Mouse (Mus musculus) spleen, adult 18-20 months (tissue): Measurements from ENCODE around the gene Itga8.

ENCODE experiments used
- DNase-seq, 2 experiments: peaks; one replicate each; pipeline ENCODE4 v3.0.0; 2022; ENCODE audit warnings: mixed read lengths in 2 of 2

Gene Itga8

DNA sequence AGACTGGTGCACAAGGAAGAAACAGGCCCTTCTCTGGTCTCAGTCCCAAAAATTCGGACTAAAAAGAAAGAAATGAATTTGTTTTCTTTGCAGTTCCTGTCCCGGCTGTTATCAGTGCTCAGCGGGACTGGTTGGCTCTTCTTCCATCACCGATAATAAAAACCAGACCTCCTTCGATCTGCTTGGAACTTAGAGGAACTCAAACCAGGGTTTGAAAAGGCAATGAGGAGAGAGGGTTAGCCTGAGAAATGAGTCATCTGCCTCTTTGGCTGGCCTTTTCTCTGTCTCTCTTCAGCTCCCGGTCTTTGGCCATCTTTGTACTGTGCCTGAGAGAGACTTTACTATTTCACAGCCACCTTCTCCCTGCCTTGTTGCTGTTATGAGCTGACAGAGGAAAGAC, 112.7 kb downstream of the Itga8 start:
- no peak for DNase-seq

DNA sequence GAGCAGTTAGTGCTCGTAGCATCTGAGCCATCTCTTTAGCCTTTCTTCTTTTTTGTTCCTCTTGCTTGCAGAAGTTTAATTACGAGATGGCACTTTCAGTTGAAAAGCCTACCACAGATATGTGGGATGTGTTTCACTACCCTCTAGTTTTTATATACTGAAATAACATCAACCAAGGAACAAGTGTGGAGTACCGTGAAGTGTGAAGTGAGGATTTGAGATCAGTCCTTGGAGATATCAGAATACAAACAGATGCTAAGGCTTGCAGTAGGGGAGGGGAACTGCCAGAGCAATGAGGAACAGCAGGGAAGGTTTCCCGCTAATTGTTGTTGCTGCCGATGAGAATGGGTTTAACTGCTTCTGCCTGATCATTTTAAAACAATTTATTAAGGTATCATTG, 114.1 kb downstream of the Itga8 start:
- DNase-seq, result no peak

DNA sequence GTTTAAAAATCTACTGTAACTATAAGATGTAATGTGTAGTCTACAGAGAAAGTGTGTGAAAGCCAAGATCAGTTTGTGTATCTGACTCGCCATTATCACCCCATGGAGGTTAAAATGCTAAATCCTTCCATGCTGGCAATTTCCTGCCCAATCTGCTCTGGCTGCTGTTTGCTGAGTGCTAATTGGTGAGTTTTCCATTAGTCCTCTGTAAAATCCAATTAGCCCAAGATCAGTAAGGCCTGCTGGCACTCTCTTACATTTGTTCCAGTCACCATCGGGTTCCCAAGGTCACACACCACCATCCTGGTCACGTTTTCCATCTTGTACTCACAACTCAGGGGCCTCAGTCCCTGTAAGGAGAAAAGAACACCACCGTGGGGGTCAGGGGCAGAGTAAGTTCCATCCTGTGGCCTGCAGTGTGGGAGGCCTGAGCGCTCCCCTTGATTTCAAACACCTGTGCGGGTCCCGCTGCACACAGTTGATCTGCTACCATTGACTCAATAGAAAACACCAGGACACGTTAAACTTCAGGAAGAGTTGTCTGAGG, 119.2 kb downstream of the Itga8 start:
- DNase-seq, result no peak

DNA sequence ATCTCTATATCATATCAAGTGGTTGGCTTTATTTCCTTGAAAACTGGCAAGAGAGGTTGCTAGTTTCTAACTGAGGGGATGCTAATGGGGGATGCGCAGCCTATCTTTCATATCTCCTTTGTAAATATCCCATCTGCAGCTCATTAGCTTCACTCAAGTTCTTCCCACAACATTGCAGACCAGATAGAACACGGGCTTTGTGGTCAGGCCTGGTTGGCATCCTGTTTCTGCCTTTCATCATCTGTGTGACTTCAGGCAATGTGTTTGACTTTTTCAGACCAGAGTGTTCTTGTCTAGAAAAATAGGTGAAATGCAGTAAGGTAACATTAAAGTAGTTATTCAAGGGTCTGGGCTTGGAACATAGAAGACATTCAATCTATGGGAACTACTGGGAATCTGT, 121.1 kb downstream of the Itga8 start:
- no peak for DNase-seq

DNA sequence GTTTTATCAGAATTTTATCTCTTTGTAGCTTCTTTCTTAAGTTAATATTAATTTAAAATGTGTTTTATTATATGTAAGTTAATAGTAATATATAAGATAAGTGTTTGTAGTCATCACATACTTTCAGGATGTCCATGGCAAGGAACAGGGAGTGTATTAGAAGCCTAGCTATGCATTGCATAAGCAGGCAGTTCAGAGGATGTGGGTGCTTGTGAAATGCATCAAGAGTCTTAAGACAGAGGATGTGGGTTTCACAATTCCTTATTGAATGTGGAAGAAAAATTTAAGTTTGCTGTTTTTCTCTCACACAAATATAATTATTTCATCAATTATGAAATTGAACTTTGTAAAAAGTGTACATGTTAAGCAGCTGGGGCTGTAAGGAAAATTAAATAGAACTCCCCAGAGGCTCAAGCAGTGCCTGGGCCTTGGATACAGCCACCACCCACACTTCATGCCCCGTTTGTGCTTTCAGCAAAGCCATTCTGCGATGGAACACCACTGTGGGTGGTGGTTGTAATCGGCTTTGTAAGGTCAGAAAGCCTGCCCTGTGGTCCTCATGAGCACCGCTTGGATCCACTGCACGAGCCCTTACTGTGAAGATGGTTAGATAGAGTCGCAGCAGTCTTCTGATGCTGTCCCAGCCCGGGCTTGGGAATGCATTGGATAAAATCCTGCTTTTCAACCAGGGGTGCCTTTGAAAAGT, 126.8 kb downstream of the Itga8 start:
- no peak for DNase-seq

DNA sequence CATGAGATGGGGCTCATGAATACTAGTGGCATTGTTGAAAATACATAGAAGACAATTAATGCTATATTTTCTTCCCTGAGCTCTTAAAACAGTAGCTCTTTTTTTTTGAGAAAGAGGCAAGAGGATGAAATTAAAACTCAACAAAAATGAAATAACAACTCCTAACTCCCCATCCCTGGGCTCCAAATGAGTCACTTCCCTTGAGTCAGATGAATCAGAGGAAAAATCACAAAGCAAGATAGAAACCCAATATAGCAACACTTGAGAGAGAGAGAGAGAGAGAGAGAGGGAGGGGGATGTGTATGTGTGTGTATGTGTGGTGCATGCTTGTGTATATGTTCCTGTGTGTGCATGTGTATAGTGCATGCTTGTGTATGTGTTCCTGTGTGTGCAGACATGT, 131.5 kb downstream of the Itga8 start:
- no peak for DNase-seq

DNA sequence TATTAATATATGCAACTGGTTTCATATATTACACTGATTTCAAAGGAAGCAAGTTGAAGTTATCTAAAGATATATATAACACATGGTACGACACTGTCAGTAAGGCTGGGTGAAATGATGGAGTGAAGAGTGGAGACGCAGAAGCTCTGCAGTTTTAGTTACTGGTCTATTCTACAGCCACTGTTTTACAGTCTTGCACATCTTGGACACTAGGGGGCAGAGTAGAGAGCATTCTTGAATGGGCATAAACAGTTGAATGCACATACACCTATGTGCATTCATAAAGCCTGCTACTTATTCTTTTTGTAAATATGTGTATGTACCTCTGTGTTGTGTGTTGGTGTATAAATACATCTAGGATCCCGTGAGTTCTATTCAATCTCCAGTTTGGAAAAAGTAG, 141.2 kb downstream of the Itga8 start:
- peak in 1 of 2 experiments; percentile 15 for DNase-seq

DNA sequence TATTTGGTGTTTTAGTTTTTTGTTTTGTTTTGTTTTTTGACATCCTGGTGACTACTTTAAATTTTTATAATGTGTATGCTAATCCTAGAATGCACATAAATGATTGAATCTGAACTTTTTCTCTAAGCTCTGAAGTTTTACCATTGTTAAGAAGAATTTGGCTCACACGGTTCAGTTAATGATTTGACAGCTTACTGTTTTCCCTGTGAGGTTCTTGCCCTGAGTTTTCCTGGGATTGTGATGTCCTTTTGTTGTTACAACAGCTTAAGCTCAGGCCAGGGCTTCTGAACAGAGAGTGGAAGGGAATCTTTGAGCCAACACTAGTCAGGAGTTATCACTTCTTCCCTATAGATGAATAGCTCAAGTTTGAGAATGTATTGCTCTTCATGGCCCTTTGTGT, 144.7 kb downstream of the Itga8 start:
- no peak for DNase-seq

DNA sequence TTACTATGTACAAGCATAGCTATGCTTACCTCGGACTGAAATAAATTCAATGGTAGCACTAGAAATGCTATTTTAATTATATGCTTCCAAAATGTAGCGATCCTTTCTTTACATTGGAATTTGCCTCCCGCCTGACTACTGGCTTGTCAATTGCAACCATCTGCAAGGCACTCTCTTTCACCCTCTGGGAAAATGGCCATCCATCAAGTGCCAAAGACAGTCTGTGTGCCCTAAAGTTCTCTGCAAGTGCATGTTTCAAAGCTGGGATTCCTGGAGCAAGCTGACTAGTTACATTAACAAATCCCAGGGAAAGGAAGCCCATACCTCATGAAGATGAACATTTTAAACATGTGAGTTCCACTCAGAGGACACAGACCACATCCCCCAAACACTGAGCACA, 145.3 kb downstream of the Itga8 start:
- DNase-seq, result no peak

DNA sequence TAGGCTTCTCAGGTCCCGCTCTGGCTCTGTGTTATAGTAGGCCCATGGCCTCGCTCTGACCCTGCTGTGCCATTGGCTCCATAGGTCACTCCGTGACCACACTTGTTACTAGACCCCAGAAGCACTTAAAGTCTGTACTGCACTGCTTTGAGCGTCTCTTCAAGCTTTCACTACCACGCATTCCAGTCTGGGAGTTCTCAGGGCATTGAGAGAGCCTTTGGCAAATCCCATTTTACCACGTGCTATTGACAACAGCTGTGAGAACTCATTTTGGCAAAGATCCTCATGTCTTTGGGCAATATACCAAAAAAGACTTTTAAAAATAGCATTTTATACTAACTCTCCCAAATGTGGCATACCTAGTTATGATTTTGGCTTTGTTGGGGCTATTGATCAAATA, 147.0 kb downstream of the Itga8 start:
- DNase-seq, result no peak

DNA sequence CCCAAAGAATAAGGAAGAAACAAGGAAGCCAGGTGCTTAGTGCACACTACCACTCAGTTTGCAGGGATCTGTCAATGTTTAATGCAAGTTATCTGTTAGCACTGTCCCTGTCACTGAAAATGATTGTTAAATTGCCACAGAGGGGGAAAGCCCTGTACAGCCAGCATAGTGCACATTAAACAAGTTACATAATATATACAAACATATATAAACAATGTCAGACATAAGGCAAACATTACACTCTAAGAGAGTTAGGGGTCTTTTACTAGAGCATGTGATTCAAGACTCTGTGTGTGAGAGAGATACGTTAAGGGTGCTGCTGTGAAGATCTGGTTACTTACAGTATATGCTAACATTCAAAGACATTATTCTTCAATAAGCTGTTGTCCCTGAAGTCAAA, 148.2 kb downstream of the Itga8 start:
- no peak for DNase-seq

DNA sequence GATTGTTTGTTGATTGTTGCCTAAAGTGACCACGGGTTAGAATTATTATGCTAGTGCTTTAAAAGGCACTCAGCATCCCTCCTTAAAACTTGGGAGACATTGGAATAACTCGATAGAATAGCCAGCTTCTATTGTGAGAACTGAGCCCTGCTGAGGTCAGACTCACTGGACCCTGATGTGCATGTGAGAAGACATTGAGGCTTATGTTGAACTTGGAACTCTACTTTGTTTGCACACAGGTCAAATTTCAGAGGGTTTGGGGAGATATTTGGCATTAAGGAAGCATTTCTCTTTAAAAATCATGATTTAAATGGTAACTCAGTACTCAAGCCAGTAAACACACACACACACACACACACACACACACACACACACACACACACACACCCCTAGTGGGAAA, 153.8 kb downstream of the Itga8 start:
- DNase-seq, result no peak

DNA sequence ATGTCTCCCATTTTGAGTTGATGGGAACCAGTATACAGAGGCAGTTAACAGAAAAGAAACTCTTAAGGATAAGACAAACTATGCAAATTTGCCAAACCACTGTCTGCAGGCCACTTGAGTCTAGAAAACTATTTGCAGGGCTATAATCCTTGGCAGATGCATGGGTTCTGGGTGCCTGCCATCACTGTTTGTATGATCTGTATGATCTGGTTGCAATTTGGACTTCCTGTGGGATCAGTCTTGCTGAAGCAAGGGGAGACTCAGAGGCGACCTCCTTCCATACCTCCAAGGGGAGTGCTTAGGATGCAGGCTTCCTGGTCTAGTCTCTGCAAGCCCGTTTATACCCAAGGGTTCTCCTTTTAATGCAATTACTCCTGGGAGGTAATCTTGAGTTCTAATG, 155.1 kb downstream of the Itga8 start:
- DNase-seq, result no peak

DNA sequence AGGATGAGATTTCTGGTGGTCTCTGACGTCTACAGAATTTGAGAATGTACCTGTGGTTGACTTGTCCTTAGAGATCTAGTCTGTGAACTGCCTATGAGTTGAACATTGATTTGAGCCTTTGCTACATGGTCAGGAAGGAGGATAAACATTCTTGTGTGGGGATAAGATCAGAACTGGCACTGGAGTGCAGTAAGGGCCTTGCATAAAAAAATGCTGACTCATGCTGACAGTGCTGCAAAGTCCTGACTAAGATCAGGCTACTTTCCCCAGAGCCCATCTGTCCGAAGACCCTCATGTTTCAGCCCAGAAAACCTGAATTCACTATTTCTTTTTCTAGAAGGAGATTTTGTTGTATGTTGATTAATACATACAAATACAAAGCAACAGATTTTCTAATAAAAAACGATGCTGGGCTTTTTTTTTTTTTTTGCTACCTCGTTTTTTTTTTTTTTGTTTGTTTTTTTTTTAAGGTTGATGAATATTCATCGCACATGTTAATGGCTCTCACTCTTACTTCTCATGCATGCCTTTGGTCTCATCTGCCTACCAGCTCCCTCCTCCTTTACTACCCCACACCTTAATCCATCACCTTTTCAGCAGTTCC, 162.9 kb downstream of the Itga8 start:
- DNase-seq, result no peak

DNA sequence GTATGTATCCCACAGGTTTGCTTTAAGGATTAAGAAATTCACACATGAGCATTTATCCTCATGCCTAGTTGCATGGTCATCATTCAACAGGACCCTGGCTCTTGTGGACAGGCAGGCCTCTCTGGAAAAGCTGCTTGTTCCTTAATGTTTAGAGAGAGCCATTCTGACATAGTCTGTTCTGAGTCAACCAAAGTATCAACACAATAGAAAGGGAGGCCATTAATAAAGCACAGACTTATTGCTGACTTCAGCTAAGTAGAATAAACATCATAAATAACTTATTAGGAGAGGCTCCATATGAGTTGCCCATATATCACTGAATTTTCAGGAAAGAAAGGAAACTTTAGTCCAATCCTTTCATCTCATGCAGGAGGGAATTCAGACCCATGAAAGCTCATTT, 175.1 kb downstream of the Itga8 start:
- DNase-seq, result no peak

DNA sequence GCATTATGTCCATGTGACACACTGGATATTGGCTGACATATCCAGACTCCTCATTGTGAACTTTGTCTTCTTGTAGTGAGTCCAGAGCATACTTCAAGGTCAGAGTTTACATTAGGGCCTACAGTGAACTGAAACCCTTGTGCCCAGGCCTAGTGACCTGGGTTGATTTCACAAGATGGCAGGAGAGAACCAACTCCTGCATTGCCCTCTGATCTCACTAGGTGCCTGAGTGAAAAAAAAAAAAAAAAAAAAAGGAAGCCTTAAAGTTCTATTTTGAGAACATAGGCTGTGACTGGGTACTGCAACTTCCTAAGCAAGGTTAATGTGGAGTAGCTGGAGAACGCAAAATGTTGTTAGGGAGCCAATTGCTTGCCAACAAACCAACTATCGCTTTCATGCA, 186.2 kb downstream of the Itga8 start:
- DNase-seq, result no peak

DNA sequence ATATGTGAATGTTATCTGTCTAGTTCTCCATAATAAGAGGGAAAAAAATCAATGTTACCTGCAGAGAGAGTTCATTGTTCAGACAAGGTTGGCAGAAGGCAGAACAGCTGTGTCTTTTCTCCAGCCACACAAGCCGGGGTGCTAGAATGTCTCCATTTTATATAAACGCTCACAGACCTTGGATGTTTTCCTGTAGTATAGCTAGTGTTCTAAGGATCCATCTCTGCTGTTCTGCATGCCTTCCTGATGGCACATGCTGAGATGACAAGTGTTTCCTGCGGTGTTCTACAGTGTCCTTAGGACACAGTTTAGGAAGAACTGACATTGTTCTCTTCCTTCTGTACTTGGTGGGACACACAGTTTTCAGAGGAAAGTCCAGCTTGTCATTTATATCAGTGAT, 192.4 kb downstream of the Itga8 start:
- DNase-seq, result no peak

DNA sequence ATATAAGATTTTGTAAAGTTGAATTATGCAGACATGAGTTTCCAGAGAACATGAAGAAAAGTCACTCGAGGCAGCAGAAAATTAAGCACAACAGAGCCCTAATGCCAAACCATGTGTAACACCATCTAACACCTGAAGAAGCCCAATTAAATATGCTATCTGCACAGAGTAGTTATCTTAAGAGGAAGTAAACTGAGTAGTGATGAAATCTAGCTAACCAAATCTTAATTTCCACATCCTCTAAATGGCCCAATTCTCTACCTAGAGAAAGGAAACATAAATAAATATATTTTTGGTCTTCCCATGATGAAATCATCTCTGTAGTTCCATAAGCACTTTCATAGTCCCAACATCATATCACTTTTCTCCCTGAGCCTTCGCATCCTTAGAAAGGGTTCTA, 193.4 kb downstream of the Itga8 start:
- DNase-seq, result no peak

DNA sequence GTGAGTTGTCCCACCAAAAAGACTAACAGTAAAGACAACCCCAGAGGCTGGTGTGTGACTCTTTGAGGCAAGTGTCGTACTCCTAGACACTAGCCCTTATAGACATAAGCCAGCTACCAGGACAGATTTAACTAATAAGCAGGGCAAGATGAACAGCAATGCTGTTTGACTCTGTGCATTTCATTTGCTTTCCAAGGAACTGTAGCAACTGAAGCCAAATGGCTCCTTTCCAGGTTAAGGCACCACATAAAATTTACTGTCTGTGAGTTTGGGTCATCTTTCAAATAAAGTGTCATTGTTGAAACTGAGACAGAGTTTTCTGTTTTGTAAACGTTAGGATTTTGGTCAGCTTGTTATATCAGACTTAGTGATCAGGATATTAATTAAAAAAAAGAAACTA, 194.5 kb downstream of the Itga8 start:
- no peak for DNase-seq

DNA sequence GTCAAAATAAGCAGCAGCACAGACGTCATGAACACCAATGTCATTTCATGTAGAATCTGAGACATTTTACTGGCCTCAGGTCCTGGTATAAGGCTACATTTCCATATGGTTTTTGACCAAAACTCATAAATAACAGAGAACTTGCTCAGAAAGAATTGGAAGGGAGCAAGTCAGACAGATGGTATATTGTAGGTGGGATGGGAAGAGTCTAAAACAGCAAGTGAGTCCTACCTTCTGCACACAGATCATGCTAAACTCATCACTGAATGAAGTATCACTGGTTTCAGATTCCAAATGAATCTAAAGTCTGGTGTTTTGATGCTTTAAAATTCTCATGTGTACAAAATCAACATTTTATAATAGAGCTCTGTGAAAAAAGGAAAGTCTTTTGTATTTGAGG, 198.5 kb downstream of the Itga8 start:
- DNase-seq, result no peak

DNA sequence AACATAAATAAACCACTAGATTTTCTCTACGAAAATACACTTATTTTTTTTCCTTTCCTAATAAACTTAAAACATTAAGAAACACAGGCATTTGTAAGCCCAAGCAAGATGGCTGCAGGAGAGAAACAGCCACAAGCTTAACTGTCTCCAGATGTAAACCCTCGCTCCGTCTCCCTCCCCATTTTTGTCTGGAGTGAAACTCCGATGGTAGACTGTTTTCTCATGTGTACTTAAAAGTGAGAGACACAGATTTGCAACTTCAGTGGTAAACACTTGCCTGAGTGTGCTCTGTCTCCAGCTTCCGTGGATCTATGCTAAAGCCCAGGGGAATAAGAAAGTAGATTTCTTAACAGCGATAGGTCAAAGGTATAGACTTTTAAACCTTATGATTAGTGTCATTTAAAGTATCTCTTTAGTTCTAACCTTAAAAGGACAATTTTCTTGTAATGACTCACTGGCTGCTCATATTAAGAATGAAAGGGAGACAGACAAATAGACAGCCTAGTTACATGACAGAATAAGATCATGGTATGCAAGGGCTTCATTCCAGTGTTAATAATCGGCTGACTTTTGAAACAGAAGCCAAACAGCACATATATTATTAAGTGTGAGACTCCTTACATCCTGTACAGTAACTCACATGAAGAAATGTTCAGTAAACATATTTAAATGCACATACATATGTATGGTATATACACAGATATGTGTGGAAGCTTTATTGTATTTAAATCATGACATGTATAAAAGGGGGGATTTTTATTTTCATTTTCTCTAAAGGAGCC, 209.3 kb downstream of the Itga8 start:
- DNase-seq, result no peak

DNA sequence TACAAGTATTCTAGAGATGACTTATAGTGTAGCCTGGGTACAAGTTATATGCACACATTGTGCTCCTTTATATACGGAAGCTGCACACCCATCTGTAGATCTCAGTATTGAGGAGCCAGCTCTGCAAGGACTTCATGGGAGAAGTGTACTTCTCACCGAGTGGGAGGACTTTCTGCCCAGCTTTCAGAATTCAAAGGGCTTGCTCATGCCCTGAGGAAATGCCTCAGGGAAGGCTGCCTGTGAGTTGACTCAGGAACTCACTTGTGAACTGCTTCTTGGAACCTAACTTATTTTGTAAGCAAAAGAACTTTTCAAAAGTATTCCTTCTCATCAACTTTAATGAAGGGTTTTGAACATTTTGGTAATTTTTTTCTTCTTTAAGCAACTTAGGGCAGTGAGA, 210.7 kb downstream of the Itga8 start:
- DNase-seq, result no peak

DNA sequence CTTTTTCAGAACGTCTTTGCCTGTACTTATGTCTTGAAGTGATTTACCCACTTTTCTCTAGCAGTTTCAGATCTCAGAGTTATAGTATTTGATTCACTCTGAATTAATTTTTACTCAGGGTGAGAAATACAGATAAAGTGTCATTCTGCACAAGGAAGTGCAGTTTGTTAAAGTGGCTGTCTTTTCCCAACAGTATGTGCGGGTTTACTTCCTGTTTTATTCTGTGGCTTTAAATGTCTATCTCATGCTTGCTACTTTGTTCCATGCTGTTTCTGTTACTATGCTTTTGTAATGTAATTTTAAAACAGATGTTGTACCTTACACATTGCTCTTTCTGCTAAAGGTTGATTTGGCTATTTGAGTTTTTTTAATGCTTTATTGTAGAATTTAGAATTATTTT, 216.2 kb downstream of the Itga8 start:
- DNase-seq, result no peak

DNA sequence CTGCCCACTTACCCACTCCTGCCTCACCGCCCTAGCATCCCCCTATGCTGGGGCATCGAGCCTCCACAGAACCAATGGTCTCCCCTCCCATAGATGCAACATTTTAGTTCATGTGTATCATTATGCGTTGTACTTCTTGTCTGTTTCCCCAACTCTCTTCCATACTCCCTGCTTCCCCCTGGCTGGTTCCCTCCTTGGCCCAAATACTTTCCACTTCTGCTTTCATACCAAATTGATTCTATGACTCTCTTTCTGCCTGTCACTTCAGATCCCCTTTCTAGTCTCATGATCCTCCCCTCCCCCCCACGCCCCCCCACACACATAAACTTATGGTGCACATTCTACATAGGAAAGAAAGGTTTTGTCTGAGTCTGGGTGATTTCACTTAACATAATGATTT, 217.4 kb downstream of the Itga8 start:
- no peak for DNase-seq
